Mouse (Mus musculus) common myeloid progenitor, adult 5-6 weeks (primary cell): ENCODE measurements around the gene Il15ra. TPM values are rescaled to one million over a fixed set of nuclear protein-coding genes. Genes with fewer than 3 reads are reported as not detected.

Experiments
- ATAC-seq: replicated peaks from 2 replicates; pipeline ENCODE4 v1.8.0; 2016; ENCODE audit warnings: low read depth, mild to moderate bottlenecking, moderate TSS enrichment, inconsistent platforms; ENCODE audit not compliant: poor library complexity, severe bottlenecking
- total RNA-seq: library from RNA; stranded (forward); fragments of 200-1000, 187-1606 nt; gene quantifications from 2 replicates; pipeline ENCODE4 v1.2.3, GENCODE M21; 2017

Il15ra gene
- total RNA-seq, 1 experiment from 2014 or later = 7.6 TPM

DNA sequence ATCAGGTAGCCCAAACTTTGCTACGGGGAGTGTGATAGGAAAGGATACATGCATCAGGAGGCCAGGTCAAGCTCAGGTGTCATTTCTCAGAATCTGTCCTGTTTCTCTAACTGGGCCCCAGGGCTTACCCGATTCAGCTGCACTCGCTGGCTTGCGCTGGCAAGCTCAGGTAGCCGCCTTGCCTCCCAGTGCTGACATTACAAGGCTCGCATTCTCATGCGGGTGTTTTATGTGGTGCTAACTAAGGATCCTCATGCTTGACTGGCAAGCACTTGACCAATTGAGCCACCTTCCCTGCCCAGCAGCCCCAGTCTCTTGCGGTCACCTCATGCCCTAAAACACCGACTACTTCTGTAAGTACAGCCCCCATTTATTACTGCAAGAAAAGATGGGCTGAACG lies 69.3 kb downstream of the Il15ra start:
- no peak for ATAC-seq

DNA sequence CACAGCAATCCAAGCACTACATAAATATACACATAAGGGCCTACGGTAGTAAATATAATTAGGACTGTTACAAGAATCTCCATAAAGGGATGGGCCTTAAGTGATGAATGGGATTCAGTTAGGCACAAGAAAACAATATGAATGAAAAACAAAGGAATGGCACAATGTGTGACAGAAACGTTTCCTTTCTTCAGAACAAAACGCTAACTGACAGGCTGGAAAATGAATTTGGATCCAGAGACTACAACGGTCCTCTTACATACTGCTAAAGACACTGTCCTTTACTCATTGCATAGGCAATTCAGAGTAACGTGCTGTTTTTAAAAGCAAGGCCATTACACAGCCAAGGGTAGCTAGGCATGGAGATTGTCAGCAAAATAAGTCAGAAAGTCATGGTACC lies 70.0 kb downstream of the Il15ra start:
- ATAC-seq = no peak

DNA sequence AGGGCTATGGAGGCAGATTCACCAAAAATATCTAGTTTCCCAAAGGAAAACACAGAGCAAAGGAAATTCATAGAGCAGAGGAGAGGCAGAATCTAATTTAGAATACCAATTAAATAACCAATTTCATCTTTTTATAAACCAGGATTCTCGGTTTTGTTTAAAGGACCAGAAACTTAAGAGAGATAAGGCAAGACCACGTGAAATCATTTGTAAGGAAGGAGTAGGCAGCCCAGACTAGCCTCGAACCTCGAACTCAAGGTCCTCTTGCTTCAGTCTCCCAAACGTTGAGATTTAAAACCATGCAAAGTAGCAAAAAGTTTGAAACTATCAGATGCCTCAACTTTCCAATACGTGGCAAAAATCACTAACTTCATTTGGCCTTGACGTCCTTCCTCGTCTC lies 71.3 kb downstream of the Il15ra start:
- no peak for ATAC-seq

DNA sequence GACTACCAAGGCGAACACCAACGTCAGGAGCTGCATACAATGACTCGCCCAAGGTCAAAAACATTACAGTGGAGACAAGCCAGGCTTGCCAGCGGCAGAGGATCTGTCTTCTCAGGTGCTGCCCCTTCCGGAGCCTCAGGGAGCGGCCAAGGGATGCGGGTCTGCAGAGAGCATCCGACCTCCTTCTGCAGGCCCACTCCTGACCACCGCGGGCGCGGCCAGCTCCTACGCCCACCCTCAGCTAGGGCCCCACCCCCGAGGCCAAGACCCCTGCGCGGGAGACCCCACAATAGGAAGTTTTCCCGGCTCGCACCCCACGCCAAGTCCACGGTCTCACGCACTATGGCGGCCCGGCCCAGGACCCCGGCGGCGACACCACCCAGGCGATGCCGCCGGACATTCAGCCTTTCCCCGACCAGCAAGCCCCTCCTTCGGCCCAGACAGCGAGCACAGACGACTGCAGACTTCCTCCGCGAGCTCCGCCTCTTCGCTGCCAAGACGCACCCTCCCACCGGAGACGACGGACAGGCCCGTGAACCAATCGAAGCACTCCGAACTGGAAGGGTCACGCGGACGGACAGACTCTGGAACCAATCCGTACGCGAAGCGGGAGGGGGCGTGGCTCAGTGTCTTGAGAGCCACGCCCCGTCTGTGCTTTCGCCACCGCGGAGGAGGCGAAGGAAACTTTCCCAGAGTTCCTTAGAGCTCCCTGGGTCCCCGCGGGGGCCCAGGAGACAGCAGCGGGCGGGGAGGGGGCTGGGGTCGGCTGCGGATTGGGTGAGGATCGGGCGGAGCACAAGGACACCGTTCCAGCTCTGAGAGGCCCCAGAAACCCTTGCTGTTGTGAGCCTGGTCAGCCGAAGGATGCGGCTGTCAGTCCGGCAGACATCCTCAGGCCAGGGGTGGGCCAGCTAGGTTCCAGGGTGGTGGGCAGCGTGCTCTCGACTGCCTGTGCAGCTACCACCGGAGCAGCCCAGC lies 72.3 kb downstream of the Il15ra start, which contains the start of the genes Fbh1 and Ankrd16:
Gene Fbh1, minus strand, starts transcription at position 492 of the 978 bp plus-strand sequence.
Gene Ankrd16, plus strand, starts transcription at position 786 of the 978 bp plus-strand sequence.
- peak; percentile 91 for ATAC-seq

DNA sequence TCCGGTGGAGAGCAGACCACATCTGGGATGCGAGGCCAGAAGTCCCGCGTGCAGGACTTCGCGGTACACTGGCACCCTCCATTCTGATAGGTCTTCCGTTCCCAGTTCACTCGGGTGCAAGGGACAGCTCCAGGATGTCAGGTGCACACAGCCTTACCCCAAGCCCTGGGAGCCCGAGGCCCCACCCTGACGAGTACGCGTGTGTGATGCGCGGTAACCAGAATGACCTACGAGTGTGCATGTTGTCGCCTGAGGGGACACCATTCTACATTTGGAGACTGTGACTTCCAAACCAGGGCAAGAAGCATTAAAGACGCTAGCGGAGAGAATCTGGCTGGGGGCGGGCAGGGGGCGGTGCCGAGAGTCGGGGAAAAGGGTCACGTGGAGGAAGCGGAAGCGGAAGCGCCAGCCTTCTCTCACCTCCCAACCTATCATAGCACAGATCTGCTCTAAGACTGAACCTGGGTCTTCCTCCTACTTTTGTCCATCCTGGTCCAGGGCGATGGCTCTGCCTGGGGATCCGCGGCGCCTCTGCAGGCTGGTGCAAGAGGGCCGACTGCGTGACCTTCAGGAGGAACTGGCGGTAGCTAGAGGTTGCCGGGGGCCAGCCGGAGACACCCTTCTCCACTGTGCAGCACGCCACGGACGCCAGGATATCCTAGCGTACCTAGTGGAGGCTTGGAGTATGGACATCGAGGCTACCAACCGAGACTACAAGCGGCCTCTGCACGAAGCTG lies 73.2 kb downstream of the Il15ra start:
- ATAC-seq = peak; percentile 76

Other genes with a start within 250 kb of the Il15ra start
- gene Pfkfb3, start 151.2 kb upstream of the Il15ra start, total RNA-seq = 12.1 and 30.2 TPM in 2 replicates
- 153 and 213 TPM in 2 replicates for gene Rbm17, start 101.1 kb upstream of the Il15ra start, total RNA-seq
- gene Gm17490, start 79.0 kb upstream of the Il15ra start, total RNA-seq = not detected in 2 replicates
- gene Il2ra, start 62.5 kb upstream of the Il15ra start, total RNA-seq = not detected in 2 replicates
- 61.3 and 77.8 TPM in 2 replicates for gene Fbh1, start 72.3 kb downstream of the Il15ra start, total RNA-seq
- gene Ankrd16, start 72.6 kb downstream of the Il15ra start, total RNA-seq = 25.7 and 27.5 TPM in 2 replicates